Mouse (Mus musculus) naive thymus-derived CD4-positive, alpha-beta T cell, adult 5 months (primary cell): ENCODE results near the gene Mob2. TPM values are rescaled to one million over a fixed set of nuclear protein-coding genes. Genes with fewer than 3 reads are reported as not detected.

Experiments
- polyA plus RNA-seq: library from polyadenylated mRNA; unstranded; fragments of 100-300 nt; shearing (Covaris generic); gene quantifications from one replicate; pipeline ENCODE4 v1.2.1, GENCODE M21; 2017

Mob2 gene
- 154 TPM for polyA plus RNA-seq

DNA sequence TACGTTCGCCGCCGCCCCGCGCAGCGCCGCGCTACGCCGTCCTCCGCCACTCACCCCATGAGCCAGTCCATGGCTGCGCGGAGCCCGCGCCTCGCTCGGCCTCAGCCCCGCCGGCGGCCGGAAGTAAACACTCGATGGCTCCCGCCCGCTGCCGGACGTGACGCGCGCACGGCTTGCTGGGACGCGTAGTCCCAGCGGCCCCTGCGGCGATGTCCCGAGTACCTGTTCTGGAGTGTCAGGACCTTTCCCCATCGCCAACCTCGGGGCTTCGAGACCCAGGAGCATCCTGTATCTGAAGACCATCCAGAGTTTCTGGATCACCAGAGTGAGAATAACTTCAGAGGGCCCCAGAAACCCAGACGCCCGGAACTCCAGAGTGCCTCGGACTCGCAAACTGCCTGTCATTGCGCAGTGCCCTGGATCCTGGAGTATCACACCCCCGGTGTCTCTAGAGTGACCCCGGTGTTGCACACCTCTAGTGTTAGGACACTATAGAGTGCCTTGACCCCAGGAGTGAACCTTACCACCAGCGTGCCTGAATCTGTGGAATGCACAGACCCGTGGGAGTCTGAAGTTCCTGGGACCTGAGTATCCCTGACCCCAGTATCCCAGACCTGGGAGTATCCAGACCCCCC lies at the start of gene Mob2:
TSS of gene Mob2 (minus strand) at position 135 of the 635 bp plus-strand sequence.

DNA sequence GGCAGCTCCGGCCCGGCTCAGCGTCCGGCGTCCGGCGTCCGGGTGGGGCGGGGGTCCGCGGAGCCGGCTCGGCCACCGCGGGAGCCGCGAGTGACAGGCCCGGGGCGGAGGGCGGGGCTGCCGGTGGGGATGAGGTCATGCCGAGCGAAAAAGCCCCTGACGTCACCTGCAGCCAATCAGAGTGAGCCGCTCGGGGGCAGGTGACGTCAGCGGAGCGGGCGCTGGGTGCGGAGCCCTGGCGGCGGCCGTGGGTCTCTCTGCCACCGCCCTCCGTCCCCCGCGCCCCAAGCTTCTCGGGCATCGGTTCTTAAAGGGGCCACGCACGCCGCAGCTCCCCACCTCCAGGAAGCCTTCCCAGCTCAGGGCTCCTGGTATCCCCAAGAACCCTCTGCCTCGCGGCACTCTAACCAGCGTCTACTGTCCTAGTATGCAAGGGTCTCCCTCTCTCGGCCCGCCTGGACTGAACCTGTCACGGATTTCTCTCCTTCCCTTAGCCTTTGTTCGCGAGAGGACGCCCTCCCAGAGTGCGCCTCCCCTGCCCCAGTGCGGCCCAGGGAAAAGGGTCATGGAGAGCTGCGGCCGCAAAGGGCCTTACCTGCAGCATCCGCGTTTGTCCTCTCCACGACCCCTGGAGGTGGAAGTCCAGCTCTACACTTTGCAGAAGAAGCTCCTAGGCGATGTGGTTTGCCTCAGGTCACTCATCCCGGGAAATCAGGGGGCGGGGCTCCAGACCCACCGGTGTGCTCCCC lies 34.5 kb upstream of the Mob2 start, which contains the start of gene Dusp8:
TSS of gene Dusp8 (minus strand) at position 661 of the 749 bp plus-strand sequence.

Other genes with a start within 250 kb of the Mob2 start
- gene Muc5b, start 222.0 kb downstream of the Mob2 start, polyA plus RNA-seq = not detected
- 76.0 TPM for gene Tollip, start 142.6 kb downstream of the Mob2 start, polyA plus RNA-seq
- 0.88 TPM for gene Brsk2, start 111.3 kb downstream of the Mob2 start, polyA plus RNA-seq
- 5.1 TPM for gene Dusp8, start 34.8 kb upstream of the Mob2 start, polyA plus RNA-seq
- gene Gm45618, start 59.7 kb upstream of the Mob2 start, polyA plus RNA-seq = not detected
- not detected for gene Gm39115, start 75.0 kb upstream of the Mob2 start, polyA plus RNA-seq
- gene Gm45337, start 83.5 kb upstream of the Mob2 start, polyA plus RNA-seq = not detected
- gene Gm29735, start 96.0 kb upstream of the Mob2 start, polyA plus RNA-seq = not detected
- gene Gm4553, start 104.7 kb upstream of the Mob2 start, polyA plus RNA-seq = not detected
- gene Krtap5-2, start 114.9 kb upstream of the Mob2 start, polyA plus RNA-seq = not detected
- gene Gm10153, start 129.3 kb upstream of the Mob2 start, polyA plus RNA-seq = not detected
- gene Krtap5-3, start 140.3 kb upstream of the Mob2 start, polyA plus RNA-seq = not detected
- not detected for gene Gm7579, start 150.8 kb upstream of the Mob2 start, polyA plus RNA-seq
- gene Krtap5-5, start 168.9 kb upstream of the Mob2 start, polyA plus RNA-seq = not detected
- not detected for gene Gm40460, start 180.0 kb upstream of the Mob2 start, polyA plus RNA-seq
- gene Gm2431, start 197.3 kb upstream of the Mob2 start, polyA plus RNA-seq = not detected
- gene Gm4559, start 213.3 kb upstream of the Mob2 start, polyA plus RNA-seq = not detected
- not detected for gene Krtap5-1, start 236.1 kb upstream of the Mob2 start, polyA plus RNA-seq
- gene Krtap5-4, start 242.5 kb upstream of the Mob2 start, polyA plus RNA-seq = not detected